Mouse (Mus musculus) kidney, adult 2 months (tissue): Measurements from ENCODE around the gene Edf1. TPM values are rescaled to one million over a fixed set of nuclear protein-coding genes. Genes with fewer than 3 reads are reported as not detected.

Source experiments
- DNase-seq: peaks from one replicate; pipeline ENCODE4 v3.0.0; 2021
- H3K27ac ChIP-seq: fragments of 200-500 bp; 2 replicates; pipeline ENCODE4 v1.5.1; 2012; ENCODE audit warnings: low read depth, low read length, control low read depth, inconsistent platforms; ENCODE audit not compliant: insufficient read depth
- H3K27me3 ChIP-seq: fragments of 200-500 bp; replicated peaks from 2 replicates; pipeline ENCODE4 v1.6.1; 2012; ENCODE audit warnings: mild to moderate bottlenecking, moderate library complexity, low read length, inconsistent platforms; ENCODE audit not compliant: control insufficient read depth, insufficient read depth
- H3K36me3 ChIP-seq: fragments of 200-500 bp; 2 replicates; pipeline ENCODE4 v1.6.1; 2012; ENCODE audit warnings: mild to moderate bottlenecking, moderate library complexity, low read length, inconsistent platforms; ENCODE audit not compliant: control insufficient read depth, insufficient read depth
- H3K4me1 ChIP-seq: fragments of 200-500 bp; 2 replicates; pipeline ENCODE4 v1.6.1; 2011; ENCODE audit warnings: low read length; ENCODE audit not compliant: control insufficient read depth, insufficient read depth
- H3K4me3 ChIP-seq: fragments of 200-500 bp; 2 replicates; pipeline ENCODE4 v1.5.1; 2011; ENCODE audit warnings: mild to moderate bottlenecking, low read depth, low read length, control low read depth; ENCODE audit not compliant: insufficient read depth
- CTCF ChIP-seq: fragments of 200-500 bp; conservative IDR thresholded peaks from 2 replicates; pipeline ENCODE4 v1.5.1; 2011; ENCODE audit warnings: low read depth, mild to moderate bottlenecking, control low read depth, low read length, moderate library complexity, mixed read lengths; ENCODE audit not compliant: insufficient read depth, insufficient read length
- POLR2A ChIP-seq: fragments of 200-500 bp; IDR thresholded peaks from one replicate; pipeline ENCODE4 v1.6.1; 2011; ENCODE audit warnings: low read depth, low read length, control low read depth
- WGBS: fragments of 180-500 bp; shearing (Covaris S2); methylation state at CpG from one replicate; pipeline ENCODE4 v1.1.7; 2018; 5-methylcytosine and 5-hydroxymethylcytosine counted together
- polyA plus RNA-seq: library from polyadenylated mRNA; depleted of rRNA; stranded (reverse); fragments of >200 nt; gene quantifications from 2 replicates; pipeline ENCODE4 v1.2.3, GENCODE M21; 2012

The Edf1 gene
- polyA plus RNA-seq, 1 experiment: 198 TPM

- Histone ChIP-seq H3K27me3 (no peaks in the 10 kb centered on the region), H3K36me3 (peaks cover 2% of the 10 kb centered on the region; the same call in 1 of the 2 replicates), H3K4me1 (no peaks in the 10 kb centered on the region), H3K4me3 (no peak overlapping the region), H3K27ac (no peak overlapping the region)
- 88% methylated on average over 8 of the region's 8 CpGs for WGBS
- no peak for DNase-seq
- TF ChIP-seq POLR2A (no peak), CTCF (no peak)
Observed at GRCm38 (mm10) chr2:25588227-25588907, 30.7 kb downstream of the Edf1 start.

- 65% methylated on average over 2 of the region's 2 CpGs for WGBS
- Histone ChIP-seq H3K4me3 (no peak overlapping the region), H3K27me3 (no peaks in the 10 kb centered on the region), H3K4me1 (no peaks in the 10 kb centered on the region), H3K36me3 (peaks cover 3% of the 10 kb centered on the region), H3K27ac (no peak overlapping the region)
- DNase-seq: peak; percentile 59
- TF ChIP-seq CTCF: peak; percentile 68
- TF ChIP-seq POLR2A: no peak
Observed at GRCm38 (mm10) chr2:25591863-25592262, 34.2 kb downstream of the Edf1 start.

- Histone ChIP-seq H3K4me1 (no peaks in the 10 kb centered on the region), H3K4me3 (no peak overlapping the region), H3K36me3 (peaks cover 3% of the 10 kb centered on the region), H3K27me3 (no peaks in the 10 kb centered on the region), H3K27ac (no peak overlapping the region)
- WGBS: 91% methylated on average over 5 of the region's 5 CpGs
- TF ChIP-seq CTCF (no peak), POLR2A (no peak)
- no peak for DNase-seq
Observed at GRCm38 (mm10) chr2:25596765-25597510, 39.3 kb downstream of the Edf1 start.

DNA sequence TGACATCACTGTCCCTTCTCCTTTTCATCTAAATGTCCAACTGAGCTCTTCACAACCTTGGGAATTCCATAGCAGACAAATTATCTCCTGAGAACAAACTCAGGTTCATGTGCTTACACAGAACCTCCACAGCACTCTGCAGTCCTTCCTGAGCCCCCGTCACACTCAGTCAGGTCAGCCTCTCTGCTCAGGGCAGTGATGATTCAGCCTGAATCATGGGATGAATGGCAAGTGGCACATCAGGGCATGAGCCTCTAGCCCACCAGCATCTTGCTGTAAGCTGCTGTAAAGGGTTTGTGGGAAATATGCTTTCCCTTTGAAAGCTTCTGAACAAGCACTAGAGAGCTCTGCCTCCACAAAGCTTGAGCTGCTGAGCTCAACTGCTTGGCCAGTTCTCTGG lies 41.1 kb downstream of the Edf1 start:
- no peak for DNase-seq
- Histone ChIP-seq H3K27ac (no peak overlapping the region), H3K4me1 (no peaks in the 10 kb centered on the region), H3K4me3 (no peak overlapping the region), H3K27me3 (no peaks in the 10 kb centered on the region), H3K36me3 (peaks cover 1% of the 10 kb centered on the region; the same call in 1 of the 2 replicates)
- TF ChIP-seq CTCF: no peak
- TF ChIP-seq POLR2A: no peak
- WGBS: 100% methylated on average over 1 of the region's 1 CpGs

DNA sequence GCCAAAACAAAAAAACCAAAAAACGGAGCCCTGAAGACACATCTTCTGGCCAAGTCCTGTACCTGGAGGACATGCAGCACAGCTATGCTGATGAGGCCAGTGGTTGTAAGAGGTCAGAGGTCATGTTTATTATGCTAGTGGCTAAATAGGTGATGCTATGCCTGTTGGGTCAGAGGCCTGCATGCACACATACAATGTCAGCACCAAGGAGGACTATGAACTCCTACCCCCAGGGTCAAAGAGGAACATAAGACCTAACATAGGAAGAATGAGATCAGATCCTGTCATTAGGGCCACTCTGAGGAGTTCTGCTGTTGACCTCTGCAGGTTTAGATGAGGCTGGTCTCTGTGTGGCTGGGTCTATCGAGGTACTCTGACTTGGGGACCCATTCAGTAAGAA lies 42.4 kb downstream of the Edf1 start:
- DNase-seq: no peak
- no peaks in the 10 kb centered on the region for H3K27me3 ChIP-seq
- H3K36me3 ChIP-seq: peaks cover 1% of the 10 kb centered on the region; the same call in 1 of the 2 replicates
- H3K4me3 ChIP-seq: no peak overlapping the region
- TF ChIP-seq POLR2A (no peak), CTCF (no peak)
- 92% methylated on average over 2 of the region's 2 CpGs for WGBS
- H3K27ac ChIP-seq: no peak overlapping the region
- H3K4me1 ChIP-seq: no peaks in the 10 kb centered on the region

GRCm38 (mm10) chr2:25602526-25602925 lies 44.9 kb downstream of the Edf1 start:
- no peak for TF ChIP-seq POLR2A
- TF ChIP-seq CTCF: no peak
- H3K27ac ChIP-seq: no peak overlapping the region
- DNase-seq: no peak
- H3K27me3 ChIP-seq: no peaks in the 10 kb centered on the region
- H3K4me3 ChIP-seq: no peak overlapping the region
- no peaks in the 10 kb centered on the region; the same call in 1 of the 2 replicates for H3K36me3 ChIP-seq
- peaks cover 5% of the 10 kb centered on the region; the same call in 1 of the 2 replicates for H3K4me1 ChIP-seq
- WGBS: 90% methylated on average over 5 of the region's 5 CpGs
